Mouse (Mus musculus): ENCODE results near the gene Slc17a5.
A peak's percentile ranks its signal among the peaks of the same experiment; 100 is the strongest.
"Not testable (repeated sequence)": the region's sequence is repeated elsewhere in the genome, so short reads cannot be mapped to it uniquely, and the experiment has no call there.

The Slc17a5 gene

GRCm38 (mm10) chr9:78520127-78520779 lies 67.6 kb downstream of the Slc17a5 start:
- DNase-seq (ENCODE audit: low read depth, low spot score): peak; percentile 32

GRCm38 (mm10) chr9:78517237-78517636 lies 70.6 kb downstream of the Slc17a5 start:
- not testable (repeated sequence) for DNase-seq (ENCODE audit: low read depth, low spot score)

- no peak for DNase-seq (ENCODE audit: low read depth, low spot score)
Observed at GRCm38 (mm10) chr9:78516125-78516524, 71.7 kb downstream of the Slc17a5 start.

- DNase-seq (ENCODE audit: low read depth, low spot score): no peak
Observed at GRCm38 (mm10) chr9:78514681-78515080, 73.2 kb downstream of the Slc17a5 start.

- DNase-seq (ENCODE audit: low read depth, low spot score): peak; percentile 92
Observed at GRCm38 (mm10) chr9:78513776-78514500, 73.9 kb downstream of the Slc17a5 start.

- DNase-seq (ENCODE audit: low read depth, low spot score): no peak
Observed at GRCm38 (mm10) chr9:78511705-78512104, 76.1 kb downstream of the Slc17a5 start.

- no peak for DNase-seq (ENCODE audit: low read depth, low spot score)
Observed at GRCm38 (mm10) chr9:78508106-78508786, 79.6 kb downstream of the Slc17a5 start.

- DNase-seq (ENCODE audit: low read depth, low spot score): no peak
Observed at GRCm38 (mm10) chr9:78506722-78507077, 81.1 kb downstream of the Slc17a5 start.

- DNase-seq (ENCODE audit: low read depth, low spot score): no peak
Observed at GRCm38 (mm10) chr9:78506002-78506721, 81.7 kb downstream of the Slc17a5 start.

- DNase-seq (ENCODE audit: low read depth, low spot score): no peak
Observed at GRCm38 (mm10) chr9:78505223-78505622, 82.6 kb downstream of the Slc17a5 start.

GRCm38 (mm10) chr9:78504679-78505078 lies 83.2 kb downstream of the Slc17a5 start:
- no peak for DNase-seq (ENCODE audit: low read depth, low spot score)

- DNase-seq (ENCODE audit: low read depth, low spot score): no peak
Observed at GRCm38 (mm10) chr9:78504133-78504532, 83.7 kb downstream of the Slc17a5 start.

- DNase-seq (ENCODE audit: low read depth, low spot score): peak; percentile 33
Observed at GRCm38 (mm10) chr9:78503223-78504079, 84.4 kb downstream of the Slc17a5 start.

GRCm38 (mm10) chr9:78501284-78501683 lies 86.6 kb downstream of the Slc17a5 start:
- DNase-seq (ENCODE audit: low read depth, low spot score): peak; percentile 59

GRCm38 (mm10) chr9:78500386-78500785 lies 87.5 kb downstream of the Slc17a5 start:
- peak; percentile 60 for DNase-seq (ENCODE audit: low read depth, low spot score)

GRCm38 (mm10) chr9:78493171-78493570 lies 94.7 kb downstream of the Slc17a5 start:
- DNase-seq (ENCODE audit: low read depth, low spot score): no peak

- no peak for DNase-seq (ENCODE audit: low read depth, low spot score)
Observed at GRCm38 (mm10) chr9:78492254-78492653, 95.6 kb downstream of the Slc17a5 start.

GRCm38 (mm10) chr9:78491169-78491568 lies 96.7 kb downstream of the Slc17a5 start:
- DNase-seq (ENCODE audit: low read depth, low spot score): no peak

GRCm38 (mm10) chr9:78488890-78489420 lies 98.9 kb downstream of the Slc17a5 start, which contains the start of gene Eef1a1:
Gene Eef1a1 (minus strand): TSS chr9:78489151.
- DNase-seq (ENCODE audit: low read depth, low spot score): no peak

- not testable (repeated sequence) for DNase-seq (ENCODE audit: low read depth, low spot score)
Observed at GRCm38 (mm10) chr9:78488021-78488420, 99.8 kb downstream of the Slc17a5 start.
